Mouse (Mus musculus) C2C12 (cell line): ENCODE measurements at regions not wholly inside any gene's neighbourhood (a gene's known extent, or its start where the extent isn't known, plus 50 kb on each side); places are given as distances from the start of the nearest gene placed in this dataset.
"Not testable (repeated sequence)": the region's sequence is repeated elsewhere in the genome, so short reads cannot be mapped to it uniquely, and the experiment has no call there.

ENCODE experiments used
- H3K27me3 ChIP-seq: one replicate; pipeline ENCODE4 v1.6.1; 2011; ENCODE audit not compliant: control insufficient read depth, insufficient read depth, insufficient read length
- H3K36me3 ChIP-seq: one replicate; pipeline ENCODE4 v1.6.1; 2011; ENCODE audit not compliant: control insufficient read depth, insufficient read depth
- H3K4me3 ChIP-seq: one replicate; pipeline ENCODE4 v1.5.1; 2011; ENCODE audit warnings: mild to moderate bottlenecking, control low read depth; ENCODE audit not compliant: poor library complexity, insufficient read depth, severe bottlenecking
- H3K79me2 ChIP-seq: one replicate; pipeline ENCODE4 v1.6.1; 2011; ENCODE audit not compliant: control insufficient read depth, insufficient read depth
- H3K79me3 ChIP-seq: one replicate; pipeline ENCODE4 v1.6.1; 2011; ENCODE audit warnings: low read depth, control low read depth
- H3ac ChIP-seq: one replicate; pipeline ENCODE3; 2011; ENCODE audit warnings: low read depth; ENCODE audit not compliant: control insufficient read depth, insufficient read length
- CEBPB ChIP-seq: IDR thresholded peaks from one replicate; pipeline ENCODE4 v1.6.1; 2011; ENCODE audit warnings: low read depth, mild to moderate bottlenecking, control low read depth, moderate library complexity
- CTCF ChIP-seq: IDR thresholded peaks from one replicate; pipeline ENCODE4 v1.5.1; 2011; ENCODE audit not compliant: control insufficient read depth, insufficient read depth, insufficient read length
- FOSL1 ChIP-seq: IDR thresholded peaks from one replicate; pipeline ENCODE4 v1.8.0; 2011; ENCODE audit warnings: mild to moderate bottlenecking, low read length; ENCODE audit not compliant: poor library complexity, insufficient read depth, severe bottlenecking
- MAX ChIP-seq: IDR thresholded peaks from one replicate; pipeline ENCODE4 v1.6.1; 2011; ENCODE audit warnings: mild to moderate bottlenecking, control low read depth
- MYOD1 ChIP-seq: IDR thresholded peaks from one replicate; pipeline ENCODE4 v1.6.1; 2011; ENCODE audit warnings: low read depth; ENCODE audit not compliant: control insufficient read depth, insufficient read length
- MYOG ChIP-seq: IDR thresholded peaks from one replicate; pipeline ENCODE4 v1.6.1; 2011; ENCODE audit not compliant: control insufficient read depth, insufficient read length; ENCODE audit errors: extremely low read depth
- USF1 ChIP-seq: IDR thresholded peaks from one replicate; pipeline ENCODE4 v1.6.1; 2011; ENCODE audit warnings: low read depth, mild to moderate bottlenecking, control low read depth, moderate library complexity

GRCm38 (mm10) chr4:143036704-143037103 lies 176.1 kb downstream of the Prdm2 start:
- Histone ChIP-seq H3K79me3 (no peaks in the 10 kb centered on the region), H3K4me3 (no peak overlapping the region), H3ac (no peak overlapping the region), H3K79me2 (no peaks in the 10 kb centered on the region), H3K27me3 (no peaks in the 10 kb centered on the region), H3K36me3 (no peaks in the 10 kb centered on the region)
- no peak for TF ChIP-seq CEBPB
- no peak for TF ChIP-seq USF1
- TF ChIP-seq MYOG: no peak
- TF ChIP-seq FOSL1: no peak
- TF ChIP-seq CTCF: no peak
- TF ChIP-seq MAX: no peak
- TF ChIP-seq MYOD1: no peak

GRCm38 (mm10) chr4:143035089-143035488 lies 177.7 kb downstream of the Prdm2 start:
- H3ac ChIP-seq, H3K79me2 ChIP-seq, H3K4me3 ChIP-seq, H3K79me3 ChIP-seq, H3K36me3 ChIP-seq, H3K27me3 ChIP-seq: not testable (repeated sequence)

- not testable (repeated sequence) for H3K4me3 ChIP-seq, H3K27me3 ChIP-seq, H3K79me2 ChIP-seq, H3K79me3 ChIP-seq, H3K36me3 ChIP-seq, H3ac ChIP-seq
Observed at GRCm38 (mm10) chr4:143034324-143034723, 178.5 kb downstream of the Prdm2 start.

GRCm38 (mm10) chr4:143029813-143030212 lies 183.0 kb downstream of the Prdm2 start:
- H3K79me3 ChIP-seq, H3ac ChIP-seq, H3K36me3 ChIP-seq, H3K79me2 ChIP-seq, H3K27me3 ChIP-seq, H3K4me3 ChIP-seq: not testable (repeated sequence)

- Histone ChIP-seq H3K79me2 (no peaks in the 10 kb centered on the region), H3ac (no peak overlapping the region), H3K79me3 (no peaks in the 10 kb centered on the region), H3K36me3 (no peaks in the 10 kb centered on the region), H3K27me3 (no peaks in the 10 kb centered on the region), H3K4me3 (no peak overlapping the region)
- TF ChIP-seq CTCF (peak; percentile 58), FOSL1 (no peak)
Observed at GRCm38 (mm10) chr4:143027292-143027691, 185.5 kb downstream of the Prdm2 start.

- Histone ChIP-seq H3K4me3 (no peak overlapping the region), H3K79me2 (no peaks in the 10 kb centered on the region), H3K79me3 (no peaks in the 10 kb centered on the region), H3K27me3 (no peaks in the 10 kb centered on the region), H3ac (no peak overlapping the region), H3K36me3 (no peaks in the 10 kb centered on the region)
- no peak for TF ChIP-seq FOSL1
- no peak for TF ChIP-seq MAX
- no peak for TF ChIP-seq CTCF
- no peak for TF ChIP-seq CEBPB
- TF ChIP-seq MYOD1: no peak
- no peak for TF ChIP-seq MYOG
Observed at GRCm38 (mm10) chr4:143021242-143021881, 191.4 kb downstream of the Prdm2 start.

GRCm38 (mm10) chr4:143020658-143021057 lies 192.1 kb downstream of the Prdm2 start:
- Histone ChIP-seq H3K79me2 (no peaks in the 10 kb centered on the region), H3K4me3 (no peak overlapping the region), H3K79me3 (no peaks in the 10 kb centered on the region), H3K27me3 (no peaks in the 10 kb centered on the region), H3ac (no peak overlapping the region), H3K36me3 (no peaks in the 10 kb centered on the region)
- no peak for TF ChIP-seq FOSL1
- no peak for TF ChIP-seq CEBPB
- TF ChIP-seq MYOD1: no peak
- TF ChIP-seq CTCF: no peak
- TF ChIP-seq MAX: no peak
- no peak for TF ChIP-seq USF1
- no peak for TF ChIP-seq MYOG
